Mouse (Mus musculus) lung, postnatal 0 days (tissue): ENCODE measurements at regions not wholly inside any gene's neighbourhood (a gene's known extent, or its start where the extent isn't known, plus 50 kb on each side); places are given as distances from the start of the nearest gene placed in this dataset.

Source experiments
- CTCF ChIP-seq: IDR thresholded peaks from 2 replicates; pipeline ENCODE4 v1.5.1; 2016; ENCODE audit warnings: antibody characterized with exemption, mild to moderate bottlenecking
- EP300 ChIP-seq: IDR thresholded peaks from 2 replicates; pipeline ENCODE4 v1.6.1; 2016; ENCODE audit warnings: antibody characterized with exemption, mild to moderate bottlenecking, control low read depth

- no peak for TF ChIP-seq EP300
- no peak for TF ChIP-seq CTCF
These were observed 287.6 kb upstream of the Cntn5 start for GRCm38 (mm10) chr9:11192183-11192582.
